Mouse (Mus musculus) c-Kit-negative CD71-positive TER-119-positive erythroid progenitor cells, embryonic 14.5 days (primary cell): ENCODE results near the gene Hist1h3f.
A peak's percentile ranks its signal among the peaks of the same experiment; 100 is the strongest.

ENCODE experiments used
- DNase-seq: peaks from one replicate; pipeline ENCODE4 v3.0.0-alpha.2; 2013; ENCODE audit warnings: low read depth, low spot score

Hist1h3f gene

DNA sequence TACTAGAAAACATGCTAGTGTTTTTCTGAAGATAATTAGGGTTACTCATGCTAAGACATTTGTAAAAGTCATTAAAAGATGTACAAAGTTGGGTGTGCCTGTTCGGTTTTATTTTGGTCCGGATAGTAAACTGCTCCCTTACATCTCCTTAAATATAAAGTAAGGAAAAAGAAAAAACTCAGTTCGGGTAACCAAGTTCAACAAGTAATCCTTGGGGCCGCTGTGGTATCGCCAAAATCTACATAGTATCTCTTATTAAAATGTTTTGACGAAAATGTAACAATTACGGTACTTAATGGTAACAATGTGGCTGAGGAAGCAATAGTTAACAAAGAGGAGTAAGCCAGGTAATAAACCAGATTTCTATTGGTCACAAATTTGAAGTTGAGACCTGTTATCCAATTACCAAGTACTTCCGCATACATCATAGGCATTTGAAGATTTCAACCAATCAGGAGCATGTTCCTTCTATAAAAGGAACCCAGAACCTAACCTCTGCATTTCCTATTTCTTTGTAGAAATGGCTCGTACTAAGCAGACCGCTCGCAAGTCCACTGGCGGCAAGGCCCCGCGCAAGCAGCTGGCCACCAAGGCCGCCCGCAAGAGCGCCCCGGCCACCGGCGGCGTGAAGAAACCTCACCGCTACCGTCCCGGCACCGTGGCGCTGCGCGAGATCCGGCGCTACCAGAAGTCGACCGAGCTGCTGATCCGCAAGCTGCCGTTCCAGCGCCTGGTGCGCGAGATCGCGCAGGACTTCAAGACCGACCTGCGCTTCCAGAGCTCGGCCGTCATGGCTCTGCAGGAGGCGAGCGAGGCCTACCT lies at the start of gene Hist1h3f:
Gene Hist1h3f, plus strand, starts transcription at position 88 of the 822 bp plus-strand sequence.
- DNase-seq: peak; percentile 93

DNA sequence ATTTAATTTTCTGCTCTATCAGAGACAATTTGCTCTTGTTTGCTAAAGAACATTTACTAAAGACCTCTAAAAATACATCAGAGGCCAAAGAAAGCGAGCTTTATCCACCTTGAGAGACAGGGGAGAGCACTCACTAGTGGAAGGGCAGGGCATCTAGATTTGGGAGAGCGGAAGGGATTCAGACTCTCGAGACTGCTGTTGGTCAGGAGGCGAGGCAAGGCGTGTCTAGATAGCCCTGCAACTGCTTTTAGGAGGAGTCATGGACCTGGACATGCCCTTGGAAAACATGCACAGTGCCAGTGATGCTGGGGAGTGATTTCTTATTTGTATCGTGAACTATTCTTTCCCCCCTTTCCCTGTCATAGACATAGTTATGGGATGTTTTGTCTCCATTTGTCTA lies 48.3 kb upstream of the Hist1h3f start:
- DNase-seq: no peak

DNA sequence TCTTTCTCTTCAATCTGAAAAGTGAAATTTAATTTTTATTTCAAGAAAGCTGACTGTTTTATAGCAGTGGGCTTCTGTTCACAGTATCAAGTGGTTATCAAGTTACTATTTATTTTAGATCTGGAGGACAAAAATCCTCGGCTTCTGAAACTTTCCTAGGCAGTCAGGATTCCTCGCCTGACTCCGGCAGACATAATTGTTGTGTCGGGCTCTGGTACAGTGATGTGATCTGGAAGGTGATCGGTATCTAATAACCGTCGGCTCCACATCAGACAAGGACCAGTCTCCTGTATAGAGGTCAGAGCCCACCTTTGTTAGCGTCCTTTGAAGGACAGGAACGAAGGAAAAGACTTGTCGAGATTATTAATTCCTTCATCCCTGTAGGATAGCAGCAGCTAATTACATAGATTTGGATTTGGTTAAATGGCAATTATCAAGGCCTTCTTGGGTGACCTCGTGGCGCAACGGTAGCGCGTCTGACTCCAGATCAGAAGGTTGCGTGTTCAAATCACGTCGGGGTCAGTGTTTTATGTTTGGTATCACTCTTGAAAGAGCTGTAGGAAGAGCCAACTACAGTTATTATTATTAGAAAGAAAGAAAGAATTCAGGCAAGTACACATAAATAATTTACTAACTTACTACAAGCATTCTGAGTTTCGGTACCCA lies 46.1 kb upstream of the Hist1h3f start:
- no peak for DNase-seq

DNA sequence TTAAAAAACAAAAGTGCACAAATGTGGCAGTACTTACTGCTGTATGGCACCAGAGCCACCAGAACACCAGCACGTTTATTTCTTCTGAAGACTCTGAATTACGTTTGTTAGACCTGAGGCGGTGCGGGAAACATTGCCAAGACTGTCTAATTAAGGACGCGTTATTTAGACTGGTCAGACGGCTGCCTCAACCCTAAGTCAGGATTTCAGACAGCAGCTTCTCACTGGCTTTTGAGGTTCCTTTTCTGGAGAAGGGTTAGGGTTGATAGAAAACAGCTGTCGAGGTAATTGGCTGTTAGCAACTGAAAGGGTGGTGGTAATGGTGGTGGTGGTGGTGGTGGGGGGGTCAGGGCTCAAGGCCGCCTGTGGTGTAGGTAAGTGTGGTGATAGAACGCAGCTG lies 45.2 kb upstream of the Hist1h3f start:
- DNase-seq: no peak

DNA sequence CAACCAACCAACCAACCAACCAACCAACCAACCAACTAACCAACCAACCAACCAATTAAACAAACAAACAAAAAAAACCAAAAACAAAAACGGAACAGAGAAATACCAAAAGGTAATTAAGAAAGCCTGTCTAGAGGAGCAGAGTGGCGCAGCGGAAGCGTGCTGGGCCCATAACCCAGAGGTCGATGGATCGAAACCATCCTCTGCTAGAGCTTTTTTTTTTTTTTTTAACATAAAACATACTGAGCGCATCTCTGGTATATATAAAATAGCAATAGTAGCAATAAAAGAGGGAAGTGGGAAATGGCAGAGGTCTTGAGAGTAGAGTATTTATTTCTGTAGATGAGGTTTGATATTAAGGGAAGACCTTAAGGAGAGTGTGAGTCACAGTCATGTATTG lies 43.9 kb upstream of the Hist1h3f start:
- DNase-seq: no peak

DNA sequence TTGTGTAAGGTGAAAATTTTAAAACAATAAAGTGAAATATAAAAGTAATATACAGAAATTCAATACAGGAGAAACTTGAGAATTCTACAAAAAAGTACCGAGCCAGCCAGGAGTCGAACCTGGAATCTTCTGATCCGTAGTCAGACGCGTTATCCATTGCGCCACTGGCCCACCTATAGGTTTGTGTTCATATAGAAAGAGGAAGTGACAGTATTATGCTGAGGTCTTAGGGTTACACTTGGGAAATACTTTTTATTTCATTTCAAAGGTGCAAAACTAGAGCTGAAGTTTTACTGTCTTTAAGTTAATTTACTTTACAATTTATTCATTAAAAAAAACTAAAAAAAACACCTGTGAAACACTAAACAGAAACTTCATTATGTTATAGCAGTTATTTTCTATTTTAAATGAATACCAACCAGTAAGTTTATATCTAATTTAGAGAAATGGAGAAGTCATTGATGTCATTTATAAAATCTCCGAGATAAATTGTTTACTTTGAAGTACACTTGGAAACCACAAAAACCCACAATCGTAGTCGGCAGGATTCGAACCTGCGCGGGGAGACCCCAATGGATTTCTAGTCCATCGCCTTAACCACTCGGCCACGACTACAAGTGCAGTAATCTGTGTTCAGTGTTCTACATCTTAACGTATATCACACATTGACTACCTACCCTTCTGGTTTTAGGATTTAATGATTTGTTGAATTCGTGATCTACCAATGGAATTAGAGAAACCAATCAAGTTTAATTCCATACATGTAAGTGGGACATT lies 43.2 kb upstream of the Hist1h3f start:
- peak; percentile 76 for DNase-seq

DNA sequence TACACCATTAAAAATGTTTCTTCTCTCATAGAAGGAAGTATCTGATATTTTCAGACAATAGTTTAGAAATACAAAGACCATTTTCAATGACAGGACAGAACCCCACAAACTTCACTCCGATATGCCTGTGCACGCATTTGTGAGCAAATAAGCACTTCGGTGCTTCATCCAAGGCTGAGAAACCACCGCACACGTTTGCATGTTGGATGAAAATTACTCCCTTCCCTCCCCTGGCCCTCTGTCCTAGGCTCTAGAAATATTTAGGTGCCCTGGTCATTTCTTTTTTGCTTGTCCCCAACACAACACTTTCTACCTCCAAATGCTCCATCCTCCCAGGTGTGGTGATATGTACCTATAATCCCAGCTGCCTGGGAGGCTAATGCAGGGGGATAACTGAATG lies 42.3 kb upstream of the Hist1h3f start:
- DNase-seq: no peak

DNA sequence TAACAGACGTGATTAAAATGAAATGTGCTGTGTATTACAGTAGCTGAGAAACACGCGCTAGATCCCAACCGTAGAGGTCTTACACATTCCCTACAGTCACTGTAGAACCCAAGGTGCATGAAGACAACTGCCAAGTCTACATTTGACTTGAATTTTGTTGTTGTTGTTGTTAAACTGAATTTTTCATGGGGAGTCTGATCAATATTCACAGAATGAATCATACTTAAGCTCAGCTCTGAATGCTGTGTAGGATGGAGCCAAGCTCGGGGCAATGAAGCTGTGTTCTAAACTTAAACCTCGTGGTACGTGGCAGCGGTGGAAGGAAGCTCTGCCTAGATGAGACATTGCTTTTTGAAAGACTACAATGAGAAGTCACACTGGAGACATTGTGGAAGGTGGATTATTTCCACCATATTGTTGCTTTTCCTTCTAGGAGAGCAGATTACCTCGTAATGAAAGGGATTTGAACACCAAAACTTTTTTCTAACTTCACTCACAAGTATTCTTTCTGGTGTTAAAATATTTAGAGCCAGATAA lies 41.8 kb upstream of the Hist1h3f start:
- DNase-seq: no peak

DNA sequence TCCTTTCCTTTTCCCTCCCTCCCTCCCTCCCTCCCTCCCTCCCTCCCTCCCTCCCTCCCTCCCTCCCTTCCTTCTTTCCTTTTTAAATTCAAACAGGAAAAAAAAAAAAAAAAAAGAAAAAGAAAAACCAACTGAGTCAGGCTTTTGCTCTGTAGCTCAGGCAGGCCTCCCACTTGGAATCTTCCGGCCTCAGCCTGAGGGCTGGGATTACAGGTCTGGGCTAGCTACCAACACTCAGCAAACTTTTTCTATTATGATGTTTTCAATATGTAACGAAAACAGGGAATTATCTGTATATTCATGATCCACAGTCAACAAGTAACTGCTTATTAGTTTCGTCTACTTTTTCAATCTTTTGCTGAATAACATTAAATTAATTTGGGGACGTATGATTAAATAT lies 40.9 kb upstream of the Hist1h3f start:
- DNase-seq: no peak

DNA sequence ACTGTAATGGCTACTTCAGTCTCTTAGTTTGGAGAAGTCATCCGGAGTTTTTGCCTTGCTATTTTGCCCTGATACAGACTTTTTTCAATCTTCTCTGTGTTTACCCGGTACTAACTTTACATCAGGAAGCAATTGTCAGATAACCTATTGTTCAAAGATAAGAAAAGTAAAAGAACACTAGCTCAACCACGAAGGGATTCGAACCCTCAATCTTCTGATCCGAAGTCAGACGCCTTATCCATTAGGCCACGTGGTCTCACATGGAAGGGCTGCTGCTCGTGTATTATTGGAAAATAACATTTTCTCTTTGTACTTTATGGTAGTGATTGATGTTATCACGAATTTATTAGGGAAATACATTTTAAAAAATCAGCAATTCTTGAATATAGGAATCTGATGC lies 40.1 kb upstream of the Hist1h3f start:
- DNase-seq: peak; percentile 62

DNA sequence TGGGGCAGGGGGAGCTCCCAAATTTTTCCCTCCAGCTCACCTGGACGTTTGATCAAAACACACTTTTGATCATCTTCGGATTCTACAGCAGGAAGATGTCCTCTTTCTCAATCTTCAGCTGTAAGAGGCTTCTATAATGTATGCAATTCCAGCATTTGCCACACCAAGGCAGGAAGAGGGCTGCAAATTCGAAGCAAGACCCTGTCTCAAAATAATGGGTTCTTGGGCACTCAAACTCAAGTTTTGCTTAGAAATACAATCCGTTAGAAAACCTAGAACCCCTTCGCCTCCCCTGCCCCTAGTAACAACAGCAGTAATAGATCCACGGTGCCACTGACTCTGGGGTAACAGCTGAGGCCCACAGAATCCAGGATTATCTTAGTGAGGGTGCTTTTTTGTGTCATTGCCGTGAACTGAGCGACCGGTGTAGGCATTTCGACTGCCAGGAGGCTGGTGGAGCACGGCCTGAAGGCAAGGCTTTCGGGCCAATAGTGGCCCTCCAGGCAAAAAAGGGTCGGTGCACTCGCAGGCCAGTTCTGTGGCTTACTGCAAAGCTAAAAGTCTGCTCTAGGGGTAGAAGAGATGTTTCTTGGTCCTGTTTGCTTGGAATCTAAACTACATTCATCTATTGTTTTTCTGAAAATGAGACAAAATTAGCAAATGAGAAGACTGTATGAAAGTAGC lies 38.0 kb upstream of the Hist1h3f start:
- no peak for DNase-seq

DNA sequence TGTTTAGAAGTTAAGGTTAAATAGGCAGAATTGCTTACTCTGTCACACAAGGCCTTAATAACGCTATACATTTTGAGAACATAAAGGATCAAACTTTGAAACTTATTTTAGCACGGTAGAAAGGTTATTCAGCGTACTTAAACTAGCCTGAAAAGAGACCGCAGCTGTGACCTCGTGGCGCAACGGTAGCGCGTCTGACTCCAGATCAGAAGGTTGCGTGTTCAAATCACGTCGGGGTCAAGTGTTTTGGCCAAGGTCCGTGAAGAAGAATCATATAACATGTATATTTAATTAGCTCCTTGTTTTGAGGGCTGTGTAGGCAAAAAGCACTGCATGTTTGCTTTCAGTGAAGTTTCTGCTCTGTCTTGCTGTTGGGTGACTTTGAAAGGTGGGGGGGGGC lies 37.5 kb upstream of the Hist1h3f start:
- no peak for DNase-seq

DNA sequence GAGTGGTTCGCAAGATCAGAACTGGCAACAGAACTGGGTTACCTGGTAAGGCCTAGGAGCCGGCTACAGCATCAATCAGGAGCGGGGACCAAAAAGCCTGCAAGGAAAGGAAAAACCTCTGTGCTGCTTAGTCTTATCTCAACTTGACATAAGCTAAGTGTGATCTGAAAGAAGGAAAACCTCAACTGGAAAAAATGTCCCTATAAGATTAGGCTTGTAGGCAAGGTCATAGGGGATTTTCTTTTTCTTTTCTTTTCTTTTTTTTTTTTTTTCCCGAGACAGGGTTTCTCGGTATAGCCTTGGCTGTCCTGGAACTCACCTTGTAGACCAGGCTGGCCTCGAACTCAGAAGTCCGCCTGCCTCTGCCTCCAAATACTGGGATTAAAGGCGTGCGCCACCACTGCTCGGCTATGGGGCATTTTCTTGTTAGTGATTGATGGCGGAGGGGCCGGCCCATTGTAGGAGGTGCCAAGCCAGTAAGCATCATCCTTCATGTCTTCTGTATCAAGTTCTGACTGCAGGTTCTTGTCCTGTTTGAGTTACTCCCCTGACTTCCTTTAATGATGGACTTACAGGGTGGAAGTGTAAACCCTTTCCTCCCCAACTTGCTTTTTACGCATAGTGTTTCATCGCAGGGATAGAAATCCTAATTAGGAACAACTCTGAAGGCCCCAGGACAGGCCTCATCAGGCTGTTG lies 36.9 kb upstream of the Hist1h3f start:
- DNase-seq: no peak

DNA sequence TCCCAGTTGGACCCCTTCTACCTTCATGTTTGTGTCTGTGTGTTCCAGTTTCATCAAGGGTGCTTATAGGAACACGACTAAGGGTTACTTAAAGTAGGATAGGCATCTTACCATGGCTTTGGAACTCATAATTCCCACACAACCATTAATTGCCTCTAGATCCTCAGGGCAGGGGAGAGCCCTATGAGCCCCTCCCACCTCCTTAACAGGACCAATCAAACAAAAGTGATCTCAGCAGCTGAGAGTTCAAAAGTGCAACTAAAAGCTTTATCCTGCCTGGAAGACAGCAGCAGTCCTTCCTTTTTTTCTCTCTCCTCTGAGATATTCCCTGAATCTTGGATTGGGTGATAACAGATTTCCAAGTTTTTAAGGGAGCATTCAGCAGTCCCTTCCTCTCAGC lies 33.7 kb upstream of the Hist1h3f start:
- DNase-seq: no peak

DNA sequence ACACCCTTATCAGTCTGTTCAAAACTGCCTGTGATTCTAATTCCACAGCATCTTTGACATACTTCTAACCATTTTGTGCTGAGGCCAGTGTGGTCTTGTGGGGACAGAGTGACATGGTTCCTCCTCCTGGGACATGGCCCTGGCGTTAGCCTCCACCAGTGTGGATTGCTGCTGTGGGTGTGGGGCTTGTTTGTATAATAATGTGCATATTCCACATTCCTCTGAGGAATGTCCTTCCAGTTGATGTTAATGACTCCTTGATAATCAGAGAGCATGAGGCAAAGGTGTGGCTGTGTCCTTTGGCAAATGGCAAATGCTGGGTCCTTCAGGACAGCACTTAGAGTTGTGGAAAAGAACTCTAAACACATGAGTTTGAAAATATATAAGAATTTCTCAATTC lies 30.3 kb upstream of the Hist1h3f start:
- DNase-seq: no peak

DNA sequence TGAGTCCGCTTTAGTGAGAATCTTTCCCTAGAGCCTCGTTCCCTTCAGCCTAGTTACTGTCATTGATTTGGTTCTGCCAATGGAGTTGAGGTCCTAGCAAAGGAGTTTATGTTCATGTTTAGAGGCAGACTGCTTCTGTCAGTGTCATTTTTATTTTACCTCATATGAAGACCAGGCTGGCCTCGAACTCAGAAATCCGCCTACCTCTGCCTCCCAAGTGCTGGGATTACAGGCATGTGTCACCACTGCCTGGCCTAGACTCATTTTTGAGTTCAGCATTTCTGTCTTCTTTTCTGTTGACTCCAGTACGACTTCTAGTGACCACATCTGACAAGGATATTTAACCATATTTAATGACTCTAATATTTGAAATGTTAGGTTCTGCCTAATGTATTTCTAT lies 28.6 kb upstream of the Hist1h3f start:
- DNase-seq: no peak

DNA sequence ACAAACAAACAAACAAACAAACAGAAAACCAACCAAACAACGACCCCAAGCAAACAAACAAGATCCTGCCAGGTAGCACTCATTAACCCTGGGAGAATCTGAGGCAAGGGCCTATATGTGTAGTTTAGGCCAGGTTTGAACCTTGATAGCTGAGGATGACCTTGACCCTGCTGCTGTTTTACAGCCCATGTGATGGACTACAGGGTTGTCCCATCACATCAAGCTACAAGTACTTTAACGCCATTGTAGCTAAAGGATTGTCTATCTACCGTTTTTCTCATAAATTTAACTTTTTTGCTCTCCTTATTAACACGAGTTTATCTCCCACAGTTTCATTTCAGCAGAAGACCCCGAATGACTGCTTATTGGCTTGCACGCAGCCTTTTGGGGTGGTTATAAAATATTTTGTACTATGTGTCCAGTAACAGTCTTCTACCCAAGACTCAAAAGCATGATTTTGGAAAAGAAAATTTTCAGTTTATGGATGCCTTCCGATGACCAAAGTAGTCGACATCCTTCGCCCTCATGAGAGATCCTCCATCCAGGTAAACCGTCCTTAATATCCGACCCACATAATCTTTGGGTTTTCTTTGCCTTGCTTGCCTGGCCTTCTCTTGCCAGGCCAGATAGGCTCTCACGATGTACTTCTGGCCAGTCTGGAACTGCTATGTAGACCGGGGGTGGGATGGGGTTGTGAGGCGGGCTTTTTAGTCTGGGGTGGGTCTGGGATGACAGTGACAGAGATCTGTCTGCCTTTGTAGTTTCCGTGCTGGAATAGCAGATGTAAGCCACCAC lies 27.8 kb upstream of the Hist1h3f start:
- DNase-seq: no peak

DNA sequence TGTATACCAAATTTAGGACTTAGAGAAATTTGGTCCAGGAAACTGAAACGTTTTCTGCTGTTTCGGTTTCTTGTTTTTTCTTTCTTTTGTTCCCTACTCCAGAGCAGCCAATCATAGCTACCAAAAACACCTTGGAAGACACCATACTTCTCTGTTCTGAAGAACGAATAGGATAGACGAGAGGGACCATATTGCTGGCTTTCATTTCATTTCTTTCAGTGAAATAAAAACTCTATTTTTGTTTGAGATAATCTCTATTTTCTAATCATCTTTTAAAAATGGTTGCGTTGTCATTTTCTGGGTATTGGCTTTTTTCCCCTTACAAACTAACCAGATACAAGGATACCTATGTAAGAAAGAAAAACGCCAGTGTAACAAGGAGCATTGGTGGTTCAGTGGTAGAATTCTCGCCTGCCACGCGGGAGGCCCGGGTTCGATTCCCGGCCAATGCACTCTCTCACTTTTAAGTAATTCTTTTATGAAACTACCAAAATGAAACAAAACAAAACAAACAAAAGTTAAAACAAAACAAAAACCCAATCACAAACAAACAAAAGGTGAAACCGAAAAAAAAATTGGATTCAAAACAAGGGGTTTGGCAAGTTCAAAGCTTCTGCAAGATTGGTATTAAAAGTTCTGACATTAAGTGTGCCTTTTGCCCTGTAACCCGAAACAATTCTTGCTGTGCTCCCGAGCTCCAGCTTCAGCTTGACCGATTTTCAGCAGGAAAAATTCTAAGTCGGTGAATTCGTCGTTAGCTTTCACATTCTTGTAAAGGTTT lies 26.8 kb upstream of the Hist1h3f start:
- DNase-seq: peak; percentile 80

DNA sequence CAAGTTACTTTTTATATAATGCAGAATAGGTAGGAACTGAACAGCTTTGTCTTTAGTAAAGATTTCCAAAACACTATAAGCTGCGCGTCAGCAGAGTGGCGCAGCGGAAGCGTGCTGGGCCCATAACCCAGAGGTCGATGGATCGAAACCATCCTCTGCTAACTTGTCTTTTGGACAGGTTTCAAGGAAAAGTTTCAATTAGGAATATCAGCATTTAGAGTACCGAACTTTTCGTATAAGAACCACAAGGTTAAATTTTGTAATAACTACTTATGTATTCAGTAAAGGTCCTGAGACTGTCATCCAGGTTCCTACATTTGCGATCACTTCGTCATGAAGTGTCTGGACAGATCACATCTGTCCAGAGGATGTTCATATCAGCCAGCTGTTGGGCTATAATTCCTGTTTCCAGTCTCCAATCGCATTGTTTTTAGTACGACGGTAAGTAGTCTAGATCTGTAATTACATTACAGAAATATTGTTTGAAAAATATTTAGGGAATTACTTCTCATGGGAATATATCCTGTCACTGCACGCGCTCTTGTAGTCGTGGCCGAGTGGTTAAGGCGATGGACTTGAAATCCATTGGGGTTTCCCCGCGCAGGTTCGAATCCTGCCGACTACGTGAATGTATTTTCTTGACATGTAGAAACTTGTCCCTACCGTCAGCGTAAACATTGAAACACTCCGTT lies 26.1 kb upstream of the Hist1h3f start:
- DNase-seq: peak; percentile 85
